Mouse (Mus musculus) brain, embryonic 14.5 days (tissue): ENCODE data around the gene Nuak1.

Experiments used
- CTCF ChIP-seq: fragments of 200-500 bp; IDR thresholded peaks from 2 replicates; pipeline ENCODE4 v1.5.1; 2012; ENCODE audit warnings: inconsistent platforms, mild to moderate bottlenecking, moderate library complexity, borderline replicate concordance; ENCODE audit not compliant: insufficient read depth, insufficient read length; ENCODE audit errors: extremely low read depth
- POLR2A ChIP-seq: fragments of 200-500 bp; IDR thresholded peaks from 2 replicates; pipeline ENCODE4 v1.6.1; 2012; ENCODE audit warnings: mild to moderate bottlenecking, inconsistent platforms, borderline replicate concordance; ENCODE audit not compliant: poor library complexity, insufficient read depth, insufficient read length, severe bottlenecking; ENCODE audit errors: extremely low read depth

DNA sequence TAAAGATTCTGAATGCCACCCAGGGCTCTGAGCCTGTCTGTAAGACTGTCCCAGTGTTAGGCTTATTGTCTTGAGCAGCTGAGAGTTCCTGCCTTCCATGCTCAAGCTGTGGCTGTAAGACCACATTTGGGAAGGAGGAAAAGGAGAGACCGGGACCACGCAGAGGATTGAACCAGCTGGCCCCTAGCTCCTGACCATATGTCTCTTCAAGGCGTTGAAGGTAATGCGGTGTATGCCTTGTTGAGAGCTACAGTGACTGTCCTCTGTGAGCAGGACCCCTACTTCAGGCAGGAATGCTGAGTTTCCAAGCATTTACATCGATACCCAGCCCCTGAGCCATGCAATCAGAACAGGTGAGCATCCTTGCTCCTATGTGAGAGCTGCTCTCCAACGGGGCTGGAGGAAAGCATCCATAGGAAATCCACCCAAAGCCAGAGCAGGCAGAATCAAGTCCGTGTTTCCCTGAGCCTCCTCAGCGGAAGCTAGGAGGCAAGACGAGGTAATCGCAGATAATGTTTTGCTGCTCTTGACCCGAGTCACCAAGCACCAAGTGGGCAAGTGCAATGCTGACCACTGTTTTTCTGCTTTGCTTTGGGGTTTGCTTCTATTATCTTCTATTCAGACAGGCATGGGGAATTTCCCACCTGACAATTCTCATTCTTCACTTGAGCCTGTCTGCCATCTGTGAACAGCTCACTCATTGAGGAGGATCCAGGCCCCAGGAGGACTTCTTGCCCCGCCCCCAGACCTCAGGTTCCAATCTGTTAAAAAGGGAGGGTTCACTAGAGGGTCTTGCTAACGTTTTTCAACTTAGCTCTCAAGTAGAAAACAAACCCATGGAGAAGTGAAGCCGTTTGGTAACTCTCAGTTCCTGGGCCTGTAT, 3.0 kb downstream of the Nuak1 start:
- no peak for TF ChIP-seq CTCF
- no peak for TF ChIP-seq POLR2A
